Mouse (Mus musculus) brain, embryonic 14.5 days (tissue): ENCODE results near the gene Sgcb.

Experiments
- CTCF ChIP-seq: fragments of 200-500 bp; IDR thresholded peaks from 2 replicates; pipeline ENCODE4 v1.5.1; 2012; ENCODE audit warnings: inconsistent platforms, mild to moderate bottlenecking, moderate library complexity, borderline replicate concordance; ENCODE audit not compliant: insufficient read depth, insufficient read length; ENCODE audit errors: extremely low read depth
- POLR2A ChIP-seq: fragments of 200-500 bp; IDR thresholded peaks from 2 replicates; pipeline ENCODE4 v1.6.1; 2012; ENCODE audit warnings: mild to moderate bottlenecking, inconsistent platforms, borderline replicate concordance; ENCODE audit not compliant: poor library complexity, insufficient read depth, insufficient read length, severe bottlenecking; ENCODE audit errors: extremely low read depth

- TF ChIP-seq POLR2A: no peak
- no peak for TF ChIP-seq CTCF
These were observed 20.7 kb downstream of the Sgcb start for GRCm38 (mm10) chr5:73626842-73627241.
